Mouse (Mus musculus): Measurements from ENCODE around the gene Rhob. TPM values are rescaled to one million over a fixed set of nuclear protein-coding genes. Genes with fewer than 3 reads are reported as not detected.

Rhob gene
- polyA plus RNA-seq, 1 experiment from 2014 or later: 109 TPM

DNA sequence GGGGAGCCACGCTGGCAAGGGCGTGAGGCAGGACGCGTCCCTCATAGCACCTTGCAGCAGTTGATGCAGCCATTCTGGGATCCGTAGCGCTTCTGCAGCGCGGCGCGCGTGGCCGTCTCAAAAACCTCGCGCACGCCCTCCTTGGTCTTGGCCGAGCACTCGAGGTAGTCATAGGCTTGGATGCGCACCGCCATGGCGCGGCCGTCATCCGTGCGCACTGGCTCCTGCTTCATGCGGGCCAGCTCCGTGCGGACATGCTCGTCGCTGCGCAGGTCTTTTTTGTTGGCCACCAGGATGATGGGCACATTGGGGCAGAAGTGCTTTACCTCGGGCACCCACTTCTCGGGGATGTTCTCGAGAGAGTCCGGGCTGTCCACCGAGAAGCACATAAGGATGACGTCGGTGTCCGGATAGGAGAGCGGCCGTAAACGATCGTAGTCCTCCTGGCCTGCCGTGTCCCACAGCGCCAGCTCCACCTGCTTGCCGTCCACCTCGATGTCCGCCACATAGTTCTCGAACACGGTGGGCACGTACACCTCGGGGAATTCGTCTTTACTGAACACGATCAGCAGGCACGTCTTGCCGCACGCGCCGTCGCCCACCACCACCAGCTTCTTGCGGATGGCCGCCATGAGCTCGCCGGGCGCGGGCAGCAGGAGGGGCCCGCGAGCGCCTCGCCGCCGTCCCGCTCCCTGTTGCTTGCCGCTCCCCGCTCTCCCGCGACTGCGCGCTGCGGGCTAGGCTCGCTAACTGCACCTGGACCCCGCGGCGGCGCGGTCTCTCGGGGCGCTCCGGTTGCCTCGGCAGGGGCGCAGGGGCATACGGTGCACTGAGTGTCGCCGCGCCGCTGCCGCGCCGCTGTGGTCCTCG lies 573 bp downstream of the Rhob start:
- WGBS: under 1% methylated on average over 99 of the region's 99 CpGs

DNA sequence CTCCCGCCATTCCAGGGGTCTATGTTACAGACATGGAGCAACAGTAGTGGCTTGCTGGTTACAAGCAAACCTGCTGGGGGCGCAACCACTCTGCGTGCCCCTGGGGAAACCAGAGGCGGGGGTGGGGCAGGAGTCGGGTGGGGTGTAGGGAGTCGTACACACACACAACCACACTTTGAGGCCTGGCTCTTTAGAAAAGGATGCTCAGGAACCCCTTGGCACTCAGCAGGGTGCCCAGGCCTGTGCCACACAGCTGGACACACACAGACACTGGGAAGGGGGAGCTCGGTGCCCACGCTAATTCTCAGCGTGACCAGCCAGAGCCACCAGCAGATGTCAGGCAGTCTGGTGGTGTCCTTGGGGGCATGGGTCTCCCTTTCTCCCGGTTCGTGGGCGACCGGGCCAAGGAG lies 1.2 kb downstream of the Rhob start:
- 0% methylated on average over 13 of the region's 13 CpGs for WGBS
- H3K36me3 ChIP-seq (ENCODE audit: control insufficient read depth, insufficient read depth, low read length): no peaks in the 10 kb centered on the region
- H3K9ac ChIP-seq (replicated peaks; ENCODE audit: low read depth, low read length): peak overlapping the region; percentile 93
- peak overlapping the region; percentile 99 for H3K27ac ChIP-seq (ENCODE audit: low read depth, low read length)
- no peaks in the 10 kb centered on the region for H3K9me3 ChIP-seq (ENCODE audit: control insufficient read depth, low read length)
- peak overlapping the region; percentile 92 for H3K4me2 ChIP-seq (ENCODE audit: low read depth, low read length)
- no peaks in the 10 kb centered on the region for H3K27me3 ChIP-seq (ENCODE audit: control insufficient read depth, insufficient read depth, low read length)
- H3K4me3 ChIP-seq (ENCODE audit: low read depth, low read length): peak overlapping the region; percentile 76
- peak; percentile 0; the same call in 1 of the 2 replicates for ATAC-seq (ENCODE audit: low read depth)
- peaks cover 29% of the 10 kb centered on the region; the same call in 1 of the 2 replicates for H3K4me1 ChIP-seq (ENCODE audit: control insufficient read depth, insufficient read depth, low read length)

More for the DNA sequence above, 573 bp downstream of the Rhob start:
- peak overlapping the region; percentile 76 for H3K4me3 ChIP-seq (ENCODE audit: low read depth, low read length)
- no peaks in the 10 kb centered on the region for H3K36me3 ChIP-seq (ENCODE audit: control insufficient read depth, insufficient read depth, low read length)
- peak overlapping the region; percentile 93 for H3K9ac ChIP-seq (replicated peaks; ENCODE audit: low read depth, low read length)
- peak overlapping the region; percentile 99 for H3K27ac ChIP-seq (ENCODE audit: low read depth, low read length)
- ATAC-seq (ENCODE audit: low read depth): peak; percentile 70
- H3K4me1 ChIP-seq (ENCODE audit: control insufficient read depth, insufficient read depth, low read length): peaks cover 29% of the 10 kb centered on the region; the same call in 1 of the 2 replicates
- peak overlapping the region; percentile 92 for H3K4me2 ChIP-seq (ENCODE audit: low read depth, low read length)
- no peaks in the 10 kb centered on the region for H3K27me3 ChIP-seq (ENCODE audit: control insufficient read depth, insufficient read depth, low read length)
- no peaks in the 10 kb centered on the region for H3K9me3 ChIP-seq (ENCODE audit: control insufficient read depth, low read length)

DNA sequence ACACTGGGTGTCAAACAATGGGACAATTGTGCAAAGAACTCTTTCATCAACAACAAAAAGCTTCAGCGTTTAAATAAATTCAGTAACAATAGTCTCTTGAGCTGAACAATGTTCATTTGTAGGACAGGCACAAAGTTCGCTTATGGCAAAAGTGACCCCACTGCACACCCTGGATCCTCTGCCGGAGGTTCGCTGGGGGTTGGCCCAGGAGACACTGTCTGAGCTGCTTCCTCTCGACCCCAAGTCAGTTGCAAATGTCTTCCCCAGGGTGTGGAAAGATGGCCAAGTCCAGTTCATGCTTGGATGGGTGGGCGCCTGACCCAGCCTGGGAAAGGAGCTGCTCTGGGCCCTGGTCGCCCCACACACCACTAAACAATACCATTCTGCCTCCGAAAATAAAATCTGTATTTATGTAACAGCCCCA lies 1.6 kb downstream of the Rhob start:
- peaks cover 29% of the 10 kb centered on the region; the same call in 1 of the 2 replicates for H3K4me1 ChIP-seq (ENCODE audit: control insufficient read depth, insufficient read depth, low read length)
- no peaks in the 10 kb centered on the region for H3K9me3 ChIP-seq (ENCODE audit: control insufficient read depth, low read length)
- H3K27ac ChIP-seq (ENCODE audit: low read depth, low read length): peak overlapping the region; percentile 99
- 4% methylated on average over 8 of the region's 8 CpGs for WGBS
- H3K36me3 ChIP-seq (ENCODE audit: control insufficient read depth, insufficient read depth, low read length): no peaks in the 10 kb centered on the region
- peak overlapping the region; percentile 76 for H3K4me3 ChIP-seq (ENCODE audit: low read depth, low read length)
- ATAC-seq (ENCODE audit: low read depth): no peak
- peak overlapping the region; percentile 92 for H3K4me2 ChIP-seq (ENCODE audit: low read depth, low read length)
- no peaks in the 10 kb centered on the region for H3K27me3 ChIP-seq (ENCODE audit: control insufficient read depth, insufficient read depth, low read length)
- peak overlapping the region; percentile 93 for H3K9ac ChIP-seq (replicated peaks; ENCODE audit: low read depth, low read length)

- Histone ChIP-seq H3K9ac (replicated peaks; ENCODE audit: low read depth, low read length) (peak overlapping the region; percentile 17; the same call in 1 of the 2 replicates), H3K9me3 (ENCODE audit: control insufficient read depth, low read length) (no peaks in the 10 kb centered on the region), H3K4me1 (ENCODE audit: control insufficient read depth, insufficient read depth, low read length) (peaks cover 29% of the 10 kb centered on the region; the same call in 1 of the 2 replicates), H3K4me2 (ENCODE audit: low read depth, low read length) (peak overlapping the region; percentile 92), H3K4me3 (ENCODE audit: low read depth, low read length) (peak overlapping the region; percentile 76), H3K27ac (ENCODE audit: low read depth, low read length) (no peak overlapping the region), H3K36me3 (ENCODE audit: control insufficient read depth, insufficient read depth, low read length) (no peaks in the 10 kb centered on the region), H3K27me3 (ENCODE audit: control insufficient read depth, insufficient read depth, low read length) (no peaks in the 10 kb centered on the region)
- WGBS: 23% methylated on average over 2 of the region's 2 CpGs
- no peak for ATAC-seq (ENCODE audit: low read depth)
Observed at GRCm38 (mm10) chr12:8497314-8497706, 2.5 kb downstream of the Rhob start.

DNA sequence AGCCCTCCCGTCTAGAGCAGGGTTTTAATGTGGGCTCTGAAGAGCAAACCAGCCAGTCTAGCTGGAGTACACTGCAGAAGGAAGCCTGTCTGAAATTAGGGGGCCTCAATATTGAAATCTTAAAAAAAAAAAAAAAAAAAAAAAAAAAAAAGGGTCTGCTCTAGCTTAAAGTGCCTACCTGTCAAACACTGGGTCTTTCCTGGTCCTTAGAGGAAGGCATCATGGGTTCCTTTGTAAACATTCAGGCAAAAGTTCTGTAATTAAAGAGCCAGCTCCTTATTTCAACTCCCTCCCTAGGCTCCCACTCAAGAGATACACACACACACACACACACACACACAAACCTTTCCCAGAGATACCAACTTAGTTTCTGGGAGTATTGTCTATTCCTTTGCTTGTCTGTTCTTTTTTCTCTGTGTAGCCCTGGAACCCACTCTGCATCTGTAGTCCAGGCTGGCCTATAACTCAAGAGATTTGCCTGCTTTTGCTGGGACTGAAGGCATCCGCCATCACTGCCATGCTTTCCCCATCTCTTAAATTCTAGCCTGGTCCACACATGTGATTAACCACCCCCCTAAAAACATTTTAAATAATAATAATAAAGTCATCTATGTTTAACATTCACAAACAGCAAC lies 3.0 kb downstream of the Rhob start:
- 37% methylated on average over 2 of the region's 2 CpGs for whole genome bisulfite sequencing
- H3K4me3 ChIP-seq (ENCODE audit: low read depth, low read length): peak overlapping the region; percentile 76
- H3K4me1 ChIP-seq (ENCODE audit: control insufficient read depth, insufficient read depth, low read length): peaks cover 29% of the 10 kb centered on the region; the same call in 1 of the 2 replicates
- H3K36me3 ChIP-seq (ENCODE audit: control insufficient read depth, insufficient read depth, low read length): no peaks in the 10 kb centered on the region
- ATAC-seq (ENCODE audit: low read depth): no peak
- H3K9ac ChIP-seq (replicated peaks; ENCODE audit: low read depth, low read length): peak overlapping the region; percentile 17; the same call in 1 of the 2 replicates
- no peaks in the 10 kb centered on the region for H3K9me3 ChIP-seq (ENCODE audit: control insufficient read depth, low read length)
- H3K4me2 ChIP-seq (ENCODE audit: low read depth, low read length): peak overlapping the region; percentile 92
- no peak overlapping the region for H3K27ac ChIP-seq (ENCODE audit: low read depth, low read length)
- no peaks in the 10 kb centered on the region for H3K27me3 ChIP-seq (ENCODE audit: control insufficient read depth, insufficient read depth, low read length)

DNA sequence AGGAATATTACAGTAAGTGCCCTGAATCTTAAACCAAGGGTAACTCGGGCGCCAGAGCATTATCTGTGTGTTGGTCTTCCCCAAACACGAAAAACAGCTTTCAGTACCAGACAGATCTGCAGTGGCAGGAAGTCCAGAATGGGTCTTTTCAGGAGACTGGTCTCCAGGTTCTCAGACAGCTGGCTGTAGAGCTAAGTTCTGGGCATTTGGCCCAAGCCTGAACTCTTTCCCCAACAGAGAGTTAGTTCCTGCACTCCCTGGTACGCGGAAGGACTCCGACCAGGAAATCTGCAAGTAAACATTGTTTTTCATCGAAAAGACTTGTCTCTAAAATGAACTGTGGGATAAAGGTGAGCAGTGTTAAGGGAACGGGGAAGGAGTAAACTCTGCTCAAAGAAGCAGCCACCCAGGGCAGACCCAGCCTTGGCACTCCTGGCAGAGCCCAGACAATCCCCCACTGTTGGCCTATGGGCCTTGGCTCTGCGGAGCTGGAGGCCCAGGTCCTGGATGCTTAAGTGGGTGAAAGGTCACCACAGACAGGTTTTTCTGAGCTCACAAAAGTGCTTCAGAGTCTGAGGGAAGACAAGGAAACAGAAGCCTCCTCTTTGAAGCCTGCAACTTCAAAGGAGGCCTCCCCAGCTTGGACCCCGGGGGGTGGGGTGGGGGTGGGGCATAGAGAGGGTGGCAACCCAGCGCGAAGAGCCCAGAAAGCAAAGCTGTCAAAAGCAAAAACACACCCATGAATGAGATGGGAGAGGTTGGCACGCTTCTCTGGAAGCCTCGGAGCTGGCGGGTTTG lies 3.7 kb downstream of the Rhob start:
- peak overlapping the region; percentile 17; the same call in 1 of the 2 replicates for H3K9ac ChIP-seq (replicated peaks; ENCODE audit: low read depth, low read length)
- no peak for ATAC-seq (ENCODE audit: low read depth)
- peaks cover 26% of the 10 kb centered on the region; the same call in 1 of the 2 replicates for H3K4me1 ChIP-seq (ENCODE audit: control insufficient read depth, insufficient read depth, low read length)
- WGBS: 33% methylated on average over 15 of the region's 15 CpGs
- peak overlapping the region; percentile 92 for H3K4me2 ChIP-seq (ENCODE audit: low read depth, low read length)
- H3K4me3 ChIP-seq (ENCODE audit: low read depth, low read length): peak overlapping the region; percentile 76; the same call in 1 of the 2 replicates
- no peaks in the 10 kb centered on the region for H3K27me3 ChIP-seq (ENCODE audit: control insufficient read depth, insufficient read depth, low read length)
- no peaks in the 10 kb centered on the region for H3K9me3 ChIP-seq (ENCODE audit: control insufficient read depth, low read length)
- H3K36me3 ChIP-seq (ENCODE audit: control insufficient read depth, insufficient read depth, low read length): no peaks in the 10 kb centered on the region
- H3K27ac ChIP-seq (ENCODE audit: low read depth, low read length): no peak overlapping the region

- Histone ChIP-seq H3K27me3 (ENCODE audit: control insufficient read depth, insufficient read depth, low read length) (no peaks in the 10 kb centered on the region), H3K4me2 (ENCODE audit: low read depth, low read length) (no peak overlapping the region), H3K4me3 (ENCODE audit: low read depth, low read length) (no peak overlapping the region), H3K9ac (replicated peaks; ENCODE audit: low read depth, low read length) (no peak overlapping the region), H3K36me3 (ENCODE audit: control insufficient read depth, insufficient read depth, low read length) (no peaks in the 10 kb centered on the region), H3K4me1 (ENCODE audit: control insufficient read depth, insufficient read depth, low read length) (peaks cover 18% of the 10 kb centered on the region; the same call in 1 of the 2 replicates), H3K9me3 (ENCODE audit: control insufficient read depth, low read length) (no peaks in the 10 kb centered on the region), H3K27ac (ENCODE audit: low read depth, low read length) (no peak overlapping the region)
- WGBS: 85% methylated on average over 3 of the region's 3 CpGs
- ATAC-seq (ENCODE audit: low read depth): no peak
Observed at GRCm38 (mm10) chr12:8494675-8495074, 5.1 kb downstream of the Rhob start.

GRCm38 (mm10) chr12:8493386-8493785 lies 6.4 kb downstream of the Rhob start:
- H3K36me3 ChIP-seq (ENCODE audit: control insufficient read depth, insufficient read depth, low read length): no peaks in the 10 kb centered on the region
- no peak for ATAC-seq (ENCODE audit: low read depth)
- no peaks in the 10 kb centered on the region for H3K27me3 ChIP-seq (ENCODE audit: control insufficient read depth, insufficient read depth, low read length)
- peaks cover 18% of the 10 kb centered on the region; the same call in 1 of the 2 replicates for H3K4me1 ChIP-seq (ENCODE audit: control insufficient read depth, insufficient read depth, low read length)
- no peak overlapping the region for H3K9ac ChIP-seq (replicated peaks; ENCODE audit: low read depth, low read length)
- 51% methylated on average over 3 of the region's 3 CpGs for WGBS
- no peaks in the 10 kb centered on the region for H3K9me3 ChIP-seq (ENCODE audit: control insufficient read depth, low read length)
- no peak overlapping the region for H3K27ac ChIP-seq (ENCODE audit: low read depth, low read length)
- H3K4me2 ChIP-seq (ENCODE audit: low read depth, low read length): no peak overlapping the region
- no peak overlapping the region for H3K4me3 ChIP-seq (ENCODE audit: low read depth, low read length)
